Mouse (Mus musculus): ENCODE measurements around the gene Rab3b. TPM values are rescaled to one million over a fixed set of nuclear protein-coding genes. Genes with fewer than 3 reads are reported as not detected.
"Not testable (repeated sequence)": the region's sequence is repeated elsewhere in the genome, so short reads cannot be mapped to it uniquely, and the experiment has no call there.

Rab3b gene
- polyA plus RNA-seq, 1 experiment: 1.7 TPM

DNA sequence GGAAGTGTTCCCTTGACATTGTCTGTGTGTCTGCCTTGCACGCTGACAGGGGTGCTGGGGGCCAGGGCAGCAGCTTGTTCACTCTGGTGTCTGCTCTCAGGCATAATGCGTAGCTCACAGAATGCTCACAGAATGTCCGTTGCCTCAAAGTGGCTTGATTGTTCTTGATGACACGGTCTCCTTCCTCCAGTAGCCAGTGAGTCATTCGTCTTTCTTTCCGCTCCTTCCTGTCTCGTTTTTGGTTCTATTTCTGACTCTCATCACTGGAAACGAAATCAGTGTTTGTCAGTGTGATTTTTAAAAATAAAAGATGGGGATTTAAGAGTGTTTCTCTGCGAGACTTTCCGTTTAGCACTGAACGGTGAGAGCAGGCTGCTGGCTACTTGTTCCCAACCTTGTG, 36.2 kb downstream of the Rab3b start:
- Histone ChIP-seq H3K36me3 (ENCODE audit: control insufficient read depth, insufficient read depth, low read length) (no peaks in the 10 kb centered on the region), H3K4me3 (ENCODE audit: control insufficient read depth, insufficient read depth, low read length) (no peak overlapping the region), H3K27ac (ENCODE audit: control insufficient read depth, insufficient read depth, low read length) (no peak overlapping the region), H3K27me3 (ENCODE audit: control insufficient read depth, insufficient read depth, low read length) (no peaks in the 10 kb centered on the region), H3K4me1 (replicated peaks; ENCODE audit: control insufficient read depth, insufficient read depth, low read length) (no peaks in the 10 kb centered on the region)
- no peak for DNase-seq
- TF ChIP-seq CTCF (IDR thresholded peaks at IDR 0.05; ENCODE audit: borderline replicate concordance, control insufficient read depth, extremely low read depth, insufficient read depth, low read length, poor library complexity) (no peak), POLR2A (IDR thresholded peaks at IDR 0.05; ENCODE audit: control insufficient read depth, extremely low read depth, insufficient read depth, low read length, poor library complexity) (no peak)
- 59% methylated on average over 11 of the region's 11 CpGs for WGBS

DNA sequence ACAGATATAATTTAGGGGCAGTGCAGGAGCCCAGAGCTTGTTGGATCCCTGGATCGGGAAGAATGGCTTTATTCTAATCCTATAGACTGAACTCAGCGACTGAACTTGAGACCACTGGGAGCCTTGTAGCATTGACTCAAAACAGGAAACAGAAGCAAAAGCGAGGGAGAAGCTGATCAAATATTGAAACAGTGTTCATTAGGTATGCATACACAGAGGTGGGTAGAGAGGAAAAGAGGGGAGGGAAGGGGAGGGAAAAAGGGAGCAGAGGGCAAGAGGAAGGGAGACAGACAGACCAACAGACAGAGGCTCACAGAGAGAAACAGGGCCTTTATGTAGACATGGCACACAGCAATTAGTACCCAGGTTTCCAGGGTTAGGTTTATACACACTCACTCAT, 38.8 kb downstream of the Rab3b start:
- Histone ChIP-seq H3K27me3 (ENCODE audit: control insufficient read depth, insufficient read depth, low read length) (no peaks in the 10 kb centered on the region), H3K4me1 (replicated peaks; ENCODE audit: control insufficient read depth, insufficient read depth, low read length) (no peaks in the 10 kb centered on the region), H3K27ac (ENCODE audit: control insufficient read depth, insufficient read depth, low read length) (no peak overlapping the region), H3K4me3 (ENCODE audit: control insufficient read depth, insufficient read depth, low read length) (no peak overlapping the region), H3K36me3 (ENCODE audit: control insufficient read depth, insufficient read depth, low read length) (no peaks in the 10 kb centered on the region)
- WGBS: 79% methylated on average over 3 of the region's 3 CpGs
- DNase-seq: no peak
- TF ChIP-seq CTCF (IDR thresholded peaks at IDR 0.05; ENCODE audit: borderline replicate concordance, control insufficient read depth, extremely low read depth, insufficient read depth, low read length, poor library complexity) (no peak), POLR2A (IDR thresholded peaks at IDR 0.05; ENCODE audit: control insufficient read depth, extremely low read depth, insufficient read depth, low read length, poor library complexity) (no peak)

DNA sequence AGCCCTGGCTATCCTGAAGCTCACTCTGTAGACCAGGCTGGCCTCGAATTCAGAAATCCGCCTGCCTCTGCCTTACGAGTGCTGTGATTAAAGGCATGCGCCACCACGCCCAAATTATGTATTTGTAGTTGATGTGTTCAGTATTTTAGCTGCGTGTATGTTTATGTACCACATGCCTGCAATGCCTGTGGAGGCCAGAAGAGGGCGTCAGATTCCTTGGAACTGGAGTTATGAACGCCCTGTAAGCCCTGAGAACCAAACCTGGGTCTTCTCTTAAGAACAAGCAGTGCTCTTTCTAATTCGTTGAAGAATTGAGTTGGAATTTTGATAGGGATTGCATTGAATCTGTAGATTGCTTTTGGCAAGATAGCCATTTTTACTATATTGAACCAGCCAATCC, 49.1 kb downstream of the Rab3b start:
- H3K27me3 ChIP-seq (ENCODE audit: control insufficient read depth, insufficient read depth, low read length); H3K4me3 ChIP-seq (ENCODE audit: control insufficient read depth, insufficient read depth, low read length); H3K36me3 ChIP-seq (ENCODE audit: control insufficient read depth, insufficient read depth, low read length); H3K27ac ChIP-seq (ENCODE audit: control insufficient read depth, insufficient read depth, low read length); H3K4me1 ChIP-seq (replicated peaks; ENCODE audit: control insufficient read depth, insufficient read depth, low read length); DNase-seq: not testable (repeated sequence)
- 82% methylated on average over 9 of the region's 9 CpGs for WGBS

DNA sequence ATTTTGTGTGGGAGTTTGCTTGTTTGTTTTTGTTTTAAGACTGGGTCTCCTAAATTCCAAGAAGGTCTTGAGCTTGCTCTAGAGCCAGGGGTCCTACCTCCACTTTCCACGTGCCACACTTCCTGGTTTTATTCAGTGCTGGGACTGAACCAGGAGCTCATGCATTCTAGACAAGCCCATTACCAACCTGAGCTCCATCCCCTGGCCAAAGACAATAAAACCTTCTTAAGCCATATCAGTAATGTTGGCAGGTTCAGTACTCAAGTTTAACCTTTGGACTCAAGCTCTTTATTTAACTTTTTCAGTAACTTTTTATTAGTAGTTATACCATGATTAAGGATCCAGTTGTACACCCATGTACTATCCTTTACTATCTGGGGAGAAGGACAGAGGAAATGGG, 54.3 kb downstream of the Rab3b start:
- DNase-seq: no peak
- no peaks in the 10 kb centered on the region for H3K27me3 ChIP-seq (ENCODE audit: control insufficient read depth, insufficient read depth, low read length)
- WGBS: 57% methylated on average over 1 of the region's 1 CpGs
- no peak overlapping the region for H3K27ac ChIP-seq (ENCODE audit: control insufficient read depth, insufficient read depth, low read length)
- no peaks in the 10 kb centered on the region for H3K36me3 ChIP-seq (ENCODE audit: control insufficient read depth, insufficient read depth, low read length)
- TF ChIP-seq POLR2A (IDR thresholded peaks at IDR 0.05; ENCODE audit: control insufficient read depth, extremely low read depth, insufficient read depth, low read length, poor library complexity): no peak
- TF ChIP-seq CTCF (IDR thresholded peaks at IDR 0.05; ENCODE audit: borderline replicate concordance, control insufficient read depth, extremely low read depth, insufficient read depth, low read length, poor library complexity): no peak
- no peaks in the 10 kb centered on the region for H3K4me1 ChIP-seq (replicated peaks; ENCODE audit: control insufficient read depth, insufficient read depth, low read length)
- no peak overlapping the region for H3K4me3 ChIP-seq (ENCODE audit: control insufficient read depth, insufficient read depth, low read length)

GRCm38 (mm10) chr4:108934856-108935255, 56.0 kb downstream of the Rab3b start:
- no peaks in the 10 kb centered on the region for H3K4me1 ChIP-seq (replicated peaks; ENCODE audit: control insufficient read depth, insufficient read depth, low read length)
- TF ChIP-seq CTCF (IDR thresholded peaks at IDR 0.05; ENCODE audit: borderline replicate concordance, control insufficient read depth, extremely low read depth, insufficient read depth, low read length, poor library complexity) (no peak), POLR2A (IDR thresholded peaks at IDR 0.05; ENCODE audit: control insufficient read depth, extremely low read depth, insufficient read depth, low read length, poor library complexity) (no peak)
- no peaks in the 10 kb centered on the region for H3K27me3 ChIP-seq (ENCODE audit: control insufficient read depth, insufficient read depth, low read length)
- no peak overlapping the region for H3K27ac ChIP-seq (ENCODE audit: control insufficient read depth, insufficient read depth, low read length)
- no peaks in the 10 kb centered on the region for H3K36me3 ChIP-seq (ENCODE audit: control insufficient read depth, insufficient read depth, low read length)
- WGBS: 52% methylated on average over 4 of the region's 4 CpGs
- no peak for DNase-seq
- no peak overlapping the region for H3K4me3 ChIP-seq (ENCODE audit: control insufficient read depth, insufficient read depth, low read length)

DNA sequence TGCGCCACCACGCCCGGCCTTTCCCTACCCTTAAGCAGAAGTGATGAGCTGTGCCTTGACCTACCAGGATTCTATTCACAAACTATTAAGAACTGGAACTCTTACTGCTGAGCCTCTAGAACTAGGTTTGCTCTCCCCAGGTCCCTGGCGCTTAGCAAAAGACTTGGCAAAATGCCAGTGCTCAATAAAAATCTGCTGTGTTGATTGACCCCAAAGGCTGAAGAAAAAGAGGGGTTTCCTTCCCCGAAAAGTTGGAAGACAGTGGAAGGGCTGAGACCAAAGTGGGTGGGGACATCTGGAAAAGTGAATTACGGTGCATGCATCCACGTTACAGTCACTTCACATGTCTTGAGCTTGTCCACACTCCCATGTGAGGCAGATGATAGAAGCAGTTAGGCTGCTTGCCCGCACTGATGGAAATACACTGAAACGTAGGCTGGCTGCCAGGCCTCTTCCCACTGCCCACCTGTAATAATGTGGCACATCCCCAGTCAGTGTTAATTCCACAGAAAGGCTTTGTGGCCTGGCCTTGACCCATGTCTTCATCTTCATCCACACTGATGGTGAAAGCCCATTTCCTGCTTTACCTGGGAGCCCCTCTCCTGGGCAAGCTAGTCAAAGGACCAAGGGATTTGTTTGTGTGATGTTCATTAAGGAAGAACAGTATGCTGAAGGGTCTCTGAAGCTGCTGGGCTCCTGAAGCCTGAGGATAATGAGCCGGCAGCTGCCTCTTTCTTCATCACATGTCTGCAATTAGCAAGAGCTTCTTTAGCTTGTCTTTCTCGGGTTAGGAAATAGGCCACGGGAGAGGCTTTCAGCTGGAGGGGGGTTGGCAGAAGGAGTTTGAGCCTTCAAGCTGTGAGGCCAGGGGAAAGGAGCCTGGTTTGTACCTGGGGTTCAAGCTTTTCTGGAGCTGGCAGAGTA, 59.2 kb downstream of the Rab3b start:
- Histone ChIP-seq H3K4me3 (ENCODE audit: control insufficient read depth, insufficient read depth, low read length) (no peak overlapping the region), H3K36me3 (ENCODE audit: control insufficient read depth, insufficient read depth, low read length) (no peaks in the 10 kb centered on the region), H3K27ac (ENCODE audit: control insufficient read depth, insufficient read depth, low read length) (no peak overlapping the region), H3K4me1 (replicated peaks; ENCODE audit: control insufficient read depth, insufficient read depth, low read length) (no peaks in the 10 kb centered on the region), H3K27me3 (ENCODE audit: control insufficient read depth, insufficient read depth, low read length) (no peaks in the 10 kb centered on the region)
- TF ChIP-seq CTCF (IDR thresholded peaks at IDR 0.05; ENCODE audit: borderline replicate concordance, control insufficient read depth, extremely low read depth, insufficient read depth, low read length, poor library complexity): no peak
- no peak for TF ChIP-seq POLR2A (IDR thresholded peaks at IDR 0.05; ENCODE audit: control insufficient read depth, extremely low read depth, insufficient read depth, low read length, poor library complexity)
- no peak for DNase-seq
- 89% methylated on average over 12 of the region's 12 CpGs for WGBS

Measured in thymus, adult 2 months (tissue).